Mouse (Mus musculus): Measurements from ENCODE around the gene Nfe2l1. TPM values are rescaled to one million over a fixed set of nuclear protein-coding genes. Genes with fewer than 3 reads are reported as not detected.
"Not testable (repeated sequence)": the region's sequence is repeated elsewhere in the genome, so short reads cannot be mapped to it uniquely, and the experiment has no call there.

Nfe2l1 gene
- polyA plus RNA-seq, 1 experiment from 2014 or later = 72.6 TPM

DNA sequence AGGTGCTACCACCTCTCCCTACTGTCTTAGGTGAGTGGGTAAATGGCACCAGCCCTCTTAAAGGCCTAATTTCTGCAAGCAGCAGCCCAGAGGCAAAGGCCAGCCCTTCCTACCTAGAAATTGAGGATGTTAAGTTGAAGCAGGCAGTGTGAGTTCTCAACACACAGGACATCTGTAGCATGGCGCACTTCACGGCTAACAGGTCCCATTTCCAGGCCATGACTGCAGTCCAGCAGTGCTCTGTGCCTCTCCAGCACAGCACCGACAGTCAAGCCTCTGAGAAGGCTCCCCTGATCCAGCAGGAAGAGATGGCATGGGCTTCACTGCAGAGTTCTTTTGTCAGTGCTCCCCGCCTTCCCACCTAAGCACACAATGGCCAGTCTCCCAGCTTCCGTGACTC, 12.8 kb downstream of the Nfe2l1 start:
- Histone ChIP-seq H3K4me3 (no peak overlapping the region), H3K27me3 (no peaks in the 10 kb centered on the region), H3K9ac (no peak overlapping the region), H3K4me1 (no peaks in the 10 kb centered on the region), H3K4me2 (replicated peaks) (no peak overlapping the region), H3K9me3 (no peaks in the 10 kb centered on the region), H3K27ac (no peak overlapping the region), H3K36me3 (peaks cover 80% of the 10 kb centered on the region)
- no peak for ATAC-seq (ENCODE audit: insufficient number of reproducible peaks, insufficient read depth, low FRiP score, low TSS enrichment)
- WGBS = 87% methylated on average over 5 of the region's 5 CpGs

DNA sequence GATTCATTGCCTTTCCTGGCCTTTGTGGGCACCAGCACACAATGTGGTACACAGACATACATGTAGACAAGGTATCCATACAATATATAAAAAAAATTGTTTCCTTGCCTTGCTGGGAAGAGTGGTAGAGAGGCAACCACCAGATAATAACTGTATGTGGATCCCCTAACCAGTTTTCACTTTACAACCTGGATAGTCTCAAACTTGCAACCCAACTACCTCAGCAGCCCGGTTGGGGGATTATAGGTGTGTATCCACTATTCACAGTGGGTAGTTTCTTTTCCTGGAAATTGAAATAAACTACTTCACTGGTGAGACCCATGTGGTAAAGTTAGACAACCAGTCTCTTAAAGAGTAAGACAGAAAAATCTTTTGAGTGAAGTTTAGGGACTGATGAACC, 13.3 kb downstream of the Nfe2l1 start:
- peaks cover 78% of the 10 kb centered on the region for H3K36me3 ChIP-seq
- no peak overlapping the region for H3K4me3 ChIP-seq
- no peak overlapping the region for H3K4me2 ChIP-seq (replicated peaks)
- no peaks in the 10 kb centered on the region for H3K9me3 ChIP-seq
- H3K9ac ChIP-seq = no peak overlapping the region
- ATAC-seq (ENCODE audit: insufficient number of reproducible peaks, insufficient read depth, low FRiP score, low TSS enrichment) = no peak
- H3K27ac ChIP-seq = no peak overlapping the region
- H3K27me3 ChIP-seq = no peaks in the 10 kb centered on the region
- 93% methylated on average over 1 of the region's 1 CpGs for WGBS
- no peaks in the 10 kb centered on the region for H3K4me1 ChIP-seq

DNA sequence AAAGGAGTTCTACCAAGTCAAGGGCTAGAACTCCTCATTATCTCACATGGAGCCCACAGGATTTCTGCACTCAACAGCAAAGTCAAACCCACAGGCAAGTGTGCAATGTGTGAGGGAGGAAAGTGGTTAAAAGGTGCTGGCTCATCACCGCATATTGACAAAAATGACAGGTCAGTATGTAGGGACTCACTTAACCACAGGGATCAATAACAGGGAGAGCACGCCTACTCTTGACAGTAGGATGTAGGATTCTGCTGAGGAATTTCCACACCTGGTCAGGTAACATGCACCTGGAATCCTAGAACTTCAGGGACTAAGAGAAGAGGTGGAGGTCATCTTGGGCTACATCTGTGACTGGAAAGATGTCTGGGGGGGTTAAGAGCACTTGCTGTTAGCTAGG, 13.9 kb downstream of the Nfe2l1 start:
- no peak for ATAC-seq (ENCODE audit: insufficient number of reproducible peaks, insufficient read depth, low FRiP score, low TSS enrichment)
- H3K4me2 ChIP-seq (replicated peaks) = no peak overlapping the region
- no peaks in the 10 kb centered on the region for H3K4me1 ChIP-seq
- no peak overlapping the region for H3K9ac ChIP-seq
- no peak overlapping the region for H3K27ac ChIP-seq
- no peaks in the 10 kb centered on the region for H3K27me3 ChIP-seq
- no peak overlapping the region for H3K4me3 ChIP-seq
- 94% methylated on average over 2 of the region's 2 CpGs for WGBS
- H3K9me3 ChIP-seq = no peaks in the 10 kb centered on the region
- peaks cover 78% of the 10 kb centered on the region for H3K36me3 ChIP-seq

DNA sequence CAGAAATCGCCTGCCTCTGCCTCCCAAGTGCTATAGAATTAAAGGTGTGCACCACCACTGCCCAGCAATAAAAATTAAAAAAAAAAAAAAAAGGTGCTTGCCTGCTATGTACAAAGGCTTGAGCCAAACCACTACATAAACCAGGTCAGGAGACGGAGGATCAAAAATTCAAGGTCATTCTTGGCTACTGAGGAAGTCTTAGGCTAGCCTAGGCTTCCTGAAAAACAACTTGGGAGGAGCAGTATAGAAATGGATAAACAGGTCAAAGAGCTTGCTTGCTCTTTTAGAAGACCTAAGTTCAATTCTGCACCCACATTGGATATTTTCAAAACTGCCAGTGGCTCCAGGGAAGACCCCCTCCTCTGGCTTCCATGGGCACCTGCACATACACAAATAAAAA, 15.3 kb downstream of the Nfe2l1 start:
- H3K27ac ChIP-seq = no peak overlapping the region
- ATAC-seq (ENCODE audit: insufficient number of reproducible peaks, insufficient read depth, low FRiP score, low TSS enrichment) = no peak
- H3K4me3 ChIP-seq = no peak overlapping the region
- WGBS = 93% methylated on average over 2 of the region's 2 CpGs
- peaks cover 77% of the 10 kb centered on the region for H3K36me3 ChIP-seq
- H3K9ac ChIP-seq = no peak overlapping the region
- no peak overlapping the region for H3K4me2 ChIP-seq (replicated peaks)
- H3K27me3 ChIP-seq = no peaks in the 10 kb centered on the region
- no peaks in the 10 kb centered on the region for H3K4me1 ChIP-seq
- H3K9me3 ChIP-seq = no peaks in the 10 kb centered on the region

DNA sequence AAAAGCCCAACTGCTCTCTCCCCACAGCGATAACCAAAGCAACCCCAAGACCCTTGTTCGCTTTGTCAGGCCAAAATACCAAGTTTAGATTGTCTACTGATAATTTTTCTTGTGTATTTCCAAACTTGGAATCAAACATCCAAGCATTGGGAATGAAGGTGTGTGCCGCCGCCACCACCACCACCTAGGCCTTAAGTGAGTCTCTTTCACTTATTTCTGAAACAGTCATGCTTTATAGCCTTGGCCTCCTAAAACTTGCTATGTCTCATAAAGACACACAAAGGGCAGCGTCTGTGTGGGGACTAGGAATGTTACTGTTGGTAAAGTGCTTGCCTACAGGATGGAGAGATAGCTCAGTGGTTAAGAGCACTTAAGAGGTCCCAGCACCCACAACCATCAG, 15.8 kb downstream of the Nfe2l1 start:
- Histone ChIP-seq H3K36me3 (peaks cover 77% of the 10 kb centered on the region), H3K27me3 (no peaks in the 10 kb centered on the region), H3K27ac (no peak overlapping the region), H3K4me1 (no peaks in the 10 kb centered on the region), H3K9ac (no peak overlapping the region), H3K9me3 (no peaks in the 10 kb centered on the region), H3K4me3 (no peak overlapping the region), H3K4me2 (replicated peaks) (no peak overlapping the region)
- WGBS = 87% methylated on average over 5 of the region's 5 CpGs
- ATAC-seq (ENCODE audit: insufficient number of reproducible peaks, insufficient read depth, low FRiP score, low TSS enrichment) = no peak

DNA sequence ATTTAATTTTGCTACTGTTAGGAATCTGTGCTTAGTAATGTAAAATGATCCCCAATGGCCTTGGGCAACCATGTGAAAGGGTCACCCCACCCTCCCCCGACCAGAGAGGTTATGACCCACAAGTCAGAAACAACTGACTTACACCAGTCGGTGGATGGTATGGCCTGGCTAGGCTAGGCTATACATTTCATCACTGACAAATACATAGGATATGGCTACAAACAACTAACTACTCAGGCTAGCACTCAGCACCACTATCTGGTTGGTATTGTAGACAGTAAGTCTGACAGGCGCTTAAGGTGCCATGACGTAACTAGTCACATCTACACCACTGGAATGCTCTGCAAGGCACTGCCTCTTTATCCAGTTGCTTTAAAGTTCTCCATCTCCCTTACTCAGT, 16.3 kb downstream of the Nfe2l1 start:
- Histone ChIP-seq H3K4me1 (no peaks in the 10 kb centered on the region), H3K9me3 (no peaks in the 10 kb centered on the region), H3K4me3 (no peak overlapping the region), H3K36me3 (peaks cover 77% of the 10 kb centered on the region), H3K27ac (no peak overlapping the region), H3K27me3 (no peaks in the 10 kb centered on the region), H3K4me2 (replicated peaks) (no peak overlapping the region), H3K9ac (no peak overlapping the region)
- no peak for ATAC-seq (ENCODE audit: insufficient number of reproducible peaks, insufficient read depth, low FRiP score, low TSS enrichment)
- 78% methylated on average over 4 of the region's 4 CpGs for WGBS

DNA sequence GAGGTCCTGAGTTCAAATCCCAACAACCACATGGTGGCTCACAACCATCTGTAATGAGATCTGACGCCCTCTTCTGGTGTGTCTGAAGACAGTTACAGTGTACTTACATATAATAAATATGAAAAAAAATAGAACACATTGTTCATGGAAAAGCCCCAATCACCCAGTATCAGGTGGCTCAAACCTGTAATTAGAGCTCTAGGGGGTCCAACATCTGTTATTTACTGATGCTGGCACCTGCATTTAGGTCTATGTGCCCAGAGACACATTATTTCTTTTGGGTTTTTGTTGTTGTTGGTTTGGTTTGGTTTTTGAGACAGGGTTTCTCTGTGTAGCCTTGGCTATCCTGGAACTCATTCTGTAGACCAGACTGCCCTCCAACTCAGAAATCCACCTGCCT, 18.6 kb downstream of the Nfe2l1 start:
- H3K4me2 ChIP-seq (replicated peaks); H3K27me3 ChIP-seq; H3K4me1 ChIP-seq; H3K9me3 ChIP-seq; H3K4me3 ChIP-seq; H3K9ac ChIP-seq; ATAC-seq (ENCODE audit: insufficient number of reproducible peaks, insufficient read depth, low FRiP score, low TSS enrichment); H3K27ac ChIP-seq: not testable (repeated sequence)
- WGBS = 75% methylated on average over 1 of the region's 1 CpGs
- H3K36me3 ChIP-seq = peaks cover 67% of the 10 kb centered on the region

DNA sequence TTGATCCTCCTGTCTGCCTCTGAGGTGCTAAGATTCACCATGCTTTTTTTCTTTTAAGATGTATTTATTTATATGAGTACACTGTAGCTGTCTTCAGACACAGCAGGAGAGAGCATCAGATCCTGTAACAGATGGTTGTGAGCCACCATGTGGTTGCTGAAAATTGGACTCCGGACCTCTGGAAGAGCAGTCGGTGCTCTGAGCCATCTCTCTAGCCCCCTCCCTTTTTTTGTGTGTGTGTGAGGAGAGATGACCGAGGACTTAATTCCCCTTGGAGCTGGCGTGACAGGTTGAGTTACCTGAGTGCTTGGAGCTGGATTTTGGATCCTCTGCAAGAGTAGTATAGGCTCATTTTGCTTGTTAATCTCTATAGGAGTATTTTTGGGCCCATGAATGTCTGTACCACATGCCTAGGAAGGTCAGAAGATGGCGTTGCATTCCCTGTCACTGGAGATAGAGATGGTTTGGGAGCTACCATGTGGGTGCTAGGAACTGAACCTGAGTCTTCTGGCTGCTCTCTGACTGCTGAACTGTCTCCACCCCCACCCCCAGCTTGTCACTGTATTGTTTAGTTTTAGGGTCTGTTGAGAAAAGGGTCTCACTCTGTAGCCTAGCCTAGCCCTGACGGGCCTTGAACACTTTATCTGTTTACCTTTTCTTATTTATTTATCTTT, 20.1 kb downstream of the Nfe2l1 start:
- H3K4me3 ChIP-seq = no peak overlapping the region
- no peaks in the 10 kb centered on the region for H3K4me1 ChIP-seq
- no peaks in the 10 kb centered on the region for H3K27me3 ChIP-seq
- no peak for ATAC-seq (ENCODE audit: insufficient number of reproducible peaks, insufficient read depth, low FRiP score, low TSS enrichment)
- no peak overlapping the region for H3K4me2 ChIP-seq (replicated peaks)
- WGBS = 89% methylated on average over 6 of the region's 6 CpGs
- H3K27ac ChIP-seq = no peak overlapping the region
- no peaks in the 10 kb centered on the region for H3K9me3 ChIP-seq
- peaks cover 72% of the 10 kb centered on the region for H3K36me3 ChIP-seq
- H3K9ac ChIP-seq = no peak overlapping the region

DNA sequence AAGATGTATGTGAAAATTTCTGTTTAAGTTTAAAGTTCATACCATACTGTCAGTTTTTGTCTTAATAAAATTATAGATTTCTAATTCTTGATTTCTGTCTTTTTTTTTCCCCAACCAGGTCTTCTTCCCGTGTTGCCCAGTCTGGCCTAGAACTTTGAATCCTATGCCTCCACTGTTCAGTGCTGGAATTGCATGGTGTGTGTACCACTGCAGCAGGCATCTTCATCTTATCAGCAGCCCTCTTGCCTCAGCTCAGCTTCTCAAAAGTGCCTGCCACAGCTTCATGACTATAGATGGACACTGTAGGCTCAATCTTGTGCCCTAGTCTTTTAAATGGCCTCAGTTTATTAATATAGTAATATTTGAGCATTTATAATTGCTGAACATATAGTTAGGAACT, 21.7 kb downstream of the Nfe2l1 start:
- H3K9me3 ChIP-seq = no peaks in the 10 kb centered on the region
- H3K4me3 ChIP-seq = no peak overlapping the region
- ATAC-seq (ENCODE audit: insufficient number of reproducible peaks, insufficient read depth, low FRiP score, low TSS enrichment) = no peak
- no peak overlapping the region for H3K9ac ChIP-seq
- no peak overlapping the region for H3K27ac ChIP-seq
- WGBS = 69% methylated on average over 1 of the region's 1 CpGs
- no peak overlapping the region for H3K4me2 ChIP-seq (replicated peaks)
- H3K36me3 ChIP-seq = peaks cover 82% of the 10 kb centered on the region
- H3K4me1 ChIP-seq = no peaks in the 10 kb centered on the region
- H3K27me3 ChIP-seq = no peaks in the 10 kb centered on the region

DNA sequence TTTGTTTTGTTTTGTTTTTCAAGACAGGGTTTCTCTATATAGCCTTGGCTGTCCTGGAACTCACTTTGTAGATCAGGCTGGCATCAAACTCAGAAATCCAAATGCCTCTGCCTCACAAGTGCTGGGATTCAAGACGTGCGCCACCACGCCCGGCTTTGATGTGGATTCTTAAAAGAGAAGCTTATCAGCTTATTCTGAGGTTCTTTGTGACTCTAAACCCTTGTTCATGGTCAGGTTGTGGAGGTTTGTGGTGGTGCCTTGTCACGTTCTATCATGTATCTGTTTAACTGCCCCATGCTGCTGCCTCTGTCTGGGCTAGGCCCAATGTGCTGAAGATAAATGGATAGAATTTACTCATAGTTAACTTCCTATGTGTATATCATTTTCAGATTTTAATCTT, 24.2 kb downstream of the Nfe2l1 start:
- ATAC-seq (ENCODE audit: insufficient number of reproducible peaks, insufficient read depth, low FRiP score, low TSS enrichment) = no peak
- no peak overlapping the region for H3K4me3 ChIP-seq
- H3K27me3 ChIP-seq = no peaks in the 10 kb centered on the region
- WGBS = 96% methylated on average over 5 of the region's 5 CpGs
- H3K36me3 ChIP-seq = peaks cover 86% of the 10 kb centered on the region
- H3K9ac ChIP-seq = no peak overlapping the region
- no peaks in the 10 kb centered on the region for H3K4me1 ChIP-seq
- no peaks in the 10 kb centered on the region for H3K9me3 ChIP-seq
- no peak overlapping the region for H3K27ac ChIP-seq
- H3K4me2 ChIP-seq (replicated peaks) = no peak overlapping the region

DNA sequence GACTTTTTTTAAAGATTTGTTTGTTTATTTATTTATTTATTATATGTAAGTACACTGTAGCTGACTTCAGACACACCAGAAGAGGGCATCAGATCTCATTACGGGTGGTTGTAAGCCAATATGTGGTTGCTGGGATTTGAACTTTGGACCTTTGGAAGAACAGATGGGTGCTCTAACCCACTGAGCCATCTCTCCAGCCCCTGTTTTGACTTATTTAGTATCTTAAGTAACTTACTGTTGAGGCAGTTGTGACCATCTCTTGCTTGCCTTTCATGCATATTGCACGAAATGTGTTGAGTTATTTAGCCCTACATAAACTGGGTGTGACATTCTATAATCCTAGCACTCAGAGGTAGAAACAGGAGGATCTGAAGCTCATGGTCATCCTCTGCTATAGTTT, 30.3 kb downstream of the Nfe2l1 start:
- no peak overlapping the region for H3K4me2 ChIP-seq (replicated peaks)
- no peaks in the 10 kb centered on the region for H3K9me3 ChIP-seq
- H3K27ac ChIP-seq = no peak overlapping the region
- no peaks in the 10 kb centered on the region for H3K4me1 ChIP-seq
- no peak overlapping the region for H3K4me3 ChIP-seq
- H3K9ac ChIP-seq = no peak overlapping the region
- ATAC-seq (ENCODE audit: insufficient number of reproducible peaks, insufficient read depth, low FRiP score, low TSS enrichment) = no peak
- H3K36me3 ChIP-seq = peaks cover 54% of the 10 kb centered on the region
- 92% methylated on average over 2 of the region's 2 CpGs for WGBS
- H3K27me3 ChIP-seq = no peaks in the 10 kb centered on the region

DNA sequence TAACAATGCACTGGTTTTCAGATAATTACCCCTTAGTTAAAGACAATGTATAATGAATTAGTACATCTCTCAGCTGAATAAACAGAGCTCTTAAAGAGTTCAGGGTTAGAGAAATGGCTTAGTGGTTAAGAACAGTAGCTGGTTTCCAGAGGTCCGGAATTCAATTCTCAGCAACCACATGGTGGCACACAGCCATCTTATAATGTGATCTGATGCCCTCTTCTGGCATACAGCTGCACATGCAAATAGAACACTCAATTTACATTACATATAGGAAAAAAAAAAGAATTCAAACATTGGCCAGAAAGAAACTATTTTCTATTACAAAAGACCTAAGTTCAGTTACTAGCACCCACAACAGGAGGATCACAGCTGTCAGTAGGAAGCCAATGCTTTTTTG, 33.2 kb downstream of the Nfe2l1 start:
- ATAC-seq (ENCODE audit: insufficient number of reproducible peaks, insufficient read depth, low FRiP score, low TSS enrichment) = no peak
- no peak overlapping the region for H3K4me2 ChIP-seq (replicated peaks)
- H3K9ac ChIP-seq = no peak overlapping the region
- H3K27me3 ChIP-seq = no peaks in the 10 kb centered on the region
- no peaks in the 10 kb centered on the region for H3K9me3 ChIP-seq
- H3K4me1 ChIP-seq = peaks cover 13% of the 10 kb centered on the region
- WGBS = 76% methylated on average over 1 of the region's 1 CpGs
- H3K4me3 ChIP-seq = no peak overlapping the region
- no peak overlapping the region for H3K27ac ChIP-seq
- H3K36me3 ChIP-seq = peaks cover 27% of the 10 kb centered on the region

DNA sequence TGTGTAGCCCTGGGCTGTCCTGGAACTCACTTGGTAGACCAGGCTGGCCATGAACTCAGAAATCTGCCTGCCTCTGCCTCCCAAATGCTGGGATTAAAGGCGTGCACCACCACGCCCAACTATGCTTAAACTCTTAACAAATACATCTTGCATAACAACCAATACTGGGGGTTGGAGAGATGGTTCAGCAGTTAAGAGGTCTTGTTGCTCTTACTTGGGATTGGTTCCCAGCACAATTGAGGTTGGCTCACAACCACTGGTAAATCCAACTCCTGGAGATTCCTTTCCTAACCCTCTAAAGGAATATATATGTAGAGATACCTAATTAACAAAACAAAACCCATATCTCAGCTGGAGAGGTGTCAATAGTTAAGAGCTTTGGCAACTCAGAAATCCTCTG, 33.7 kb downstream of the Nfe2l1 start:
- Histone ChIP-seq H3K4me1 (peaks cover 16% of the 10 kb centered on the region), H3K27ac (no peak overlapping the region), H3K9me3 (no peaks in the 10 kb centered on the region), H3K27me3 (no peaks in the 10 kb centered on the region), H3K4me3 (no peak overlapping the region), H3K9ac (no peak overlapping the region), H3K4me2 (replicated peaks) (no peak overlapping the region), H3K36me3 (peaks cover 24% of the 10 kb centered on the region)
- 98% methylated on average over 2 of the region's 2 CpGs for WGBS
- ATAC-seq (ENCODE audit: insufficient number of reproducible peaks, insufficient read depth, low FRiP score, low TSS enrichment) = no peak

Measured in embryonic facial prominence, embryonic 12.5 days (tissue).